Mouse (Mus musculus): ENCODE measurements around the gene Olfr605.
"Not testable (repeated sequence)": the region's sequence is repeated elsewhere in the genome, so short reads cannot be mapped to it uniquely, and the experiment has no call there.

The Olfr605 gene

DNA sequence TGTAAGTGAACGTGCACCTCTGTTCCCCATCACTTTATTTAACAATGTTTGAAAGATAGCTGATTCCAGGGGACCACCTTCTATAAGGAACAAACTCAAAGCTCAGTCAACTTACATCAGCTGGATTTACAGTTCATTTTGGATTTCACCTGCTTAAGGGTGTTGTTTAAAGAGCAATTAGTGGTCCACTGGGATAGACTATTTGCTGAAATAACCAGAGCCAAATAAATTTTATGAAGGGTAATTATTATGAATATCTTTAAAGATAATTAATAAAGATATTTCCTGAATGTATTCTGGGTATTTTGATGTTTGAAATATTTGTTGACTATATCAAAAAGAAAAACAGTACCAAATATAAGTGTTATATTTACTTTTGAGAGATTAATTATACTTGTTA is at the start of gene Olfr605:
Gene Olfr605 (minus strand): TSS at position 101 of the 400 bp plus-strand sequence.
- in situ Hi-C loops (cut with MboI; ENCODE audit: low pct_unique_long_range_greater_than_20kb in 1 of 2, low sequenced_read_pairs in 2 of 2, unreplicated experiment in 1 of 2) = no loop called here

DNA sequence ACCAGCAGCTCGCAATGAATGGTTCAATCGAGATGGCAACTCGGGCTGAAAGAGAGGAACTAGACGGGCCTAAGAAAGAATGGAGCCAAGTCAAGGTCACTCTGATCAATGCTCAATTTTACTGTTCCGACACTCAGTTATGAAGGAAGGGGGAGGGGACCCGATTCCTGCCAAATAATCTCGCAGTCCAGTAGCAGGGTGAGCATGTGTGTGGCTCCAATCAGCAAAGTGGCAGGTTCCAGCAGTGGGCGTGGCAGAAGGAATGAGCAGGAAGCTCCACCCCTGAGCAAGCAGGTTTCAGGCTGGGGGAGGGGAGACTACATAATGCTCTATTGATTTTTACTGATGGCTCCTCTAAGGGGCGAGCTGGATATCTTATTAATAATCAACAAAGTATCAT is 31.9 kb upstream of the Olfr605 start:
- in situ Hi-C loops (cut with MboI; ENCODE audit: low pct_unique_long_range_greater_than_20kb in 1 of 2, low sequenced_read_pairs in 2 of 2, unreplicated experiment in 1 of 2) = not testable (repeated sequence)

DNA sequence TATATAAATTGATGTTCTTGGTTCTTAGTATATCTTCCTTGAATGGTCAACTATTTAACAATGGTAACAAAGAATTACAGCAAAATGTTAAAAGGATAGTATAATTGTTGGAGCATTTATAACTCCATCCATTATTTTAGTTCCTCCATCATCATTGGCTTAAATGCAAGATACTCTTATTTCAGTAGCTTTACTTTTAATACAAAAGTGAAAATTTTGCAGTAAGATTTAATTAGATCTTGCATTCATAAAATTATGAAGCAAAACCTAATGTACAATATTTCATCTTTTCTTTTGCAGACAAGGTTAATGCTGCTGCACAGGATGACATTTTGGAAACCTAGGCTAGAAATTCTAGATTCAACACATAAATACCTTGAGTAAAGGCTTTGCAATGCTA is 24.3 kb upstream of the Olfr605 start, which contains the start of gene Olfr608:
Gene Olfr608 (plus strand): TSS at position 301 of the 400 bp plus-strand sequence.
- in situ Hi-C loops (cut with MboI; ENCODE audit: low pct_unique_long_range_greater_than_20kb in 1 of 2, low sequenced_read_pairs in 2 of 2, unreplicated experiment in 1 of 2) = no loop called here

DNA sequence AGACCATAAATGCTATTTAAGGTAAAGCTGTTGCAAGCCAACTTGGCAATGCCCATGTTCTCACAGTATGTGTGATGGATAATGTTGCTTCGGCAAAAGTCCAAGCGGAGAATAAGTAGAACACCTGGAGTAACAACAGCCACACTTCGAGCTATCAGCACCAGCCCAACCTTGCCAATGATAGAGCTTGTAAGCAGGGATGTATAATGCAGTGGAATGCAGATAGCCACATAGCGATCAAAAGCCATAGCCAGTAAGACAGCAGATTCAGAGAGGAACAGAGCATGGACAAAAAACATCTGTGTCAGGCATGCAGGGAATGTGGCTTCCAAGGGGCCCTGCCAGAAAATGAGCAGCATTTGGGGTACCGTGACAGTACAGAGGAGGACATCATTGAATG is 15.4 kb upstream of the Olfr605 start:
- in situ Hi-C loops (cut with MboI; ENCODE audit: low pct_unique_long_range_greater_than_20kb in 1 of 2, low sequenced_read_pairs in 2 of 2, unreplicated experiment in 1 of 2) = no loop called here

DNA sequence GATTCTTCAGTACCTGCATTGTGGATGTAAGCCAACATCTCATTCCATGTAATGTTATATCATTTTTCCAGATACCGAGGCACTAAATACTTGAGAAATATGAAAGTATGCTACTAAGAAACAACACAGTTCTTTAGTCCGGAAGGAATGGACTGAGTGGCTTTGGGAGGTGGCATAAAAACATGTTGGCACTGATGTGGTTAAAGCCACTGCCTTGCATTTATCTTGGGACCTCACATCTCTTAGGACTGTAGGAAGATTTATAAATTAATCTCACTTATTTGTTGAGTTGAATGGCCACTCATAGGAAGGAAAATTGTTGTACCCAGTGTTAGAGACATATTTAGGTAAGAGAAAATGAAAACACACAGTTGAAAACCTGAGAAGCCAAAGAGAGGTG is 3.5 kb upstream of the Olfr605 start, which contains the start of gene Olfr606:
Gene Olfr606 (plus strand): TSS at position 301 of the 400 bp plus-strand sequence.
- in situ Hi-C loops (cut with MboI; ENCODE audit: low pct_unique_long_range_greater_than_20kb in 1 of 2, low sequenced_read_pairs in 2 of 2, unreplicated experiment in 1 of 2) = no loop called here

DNA sequence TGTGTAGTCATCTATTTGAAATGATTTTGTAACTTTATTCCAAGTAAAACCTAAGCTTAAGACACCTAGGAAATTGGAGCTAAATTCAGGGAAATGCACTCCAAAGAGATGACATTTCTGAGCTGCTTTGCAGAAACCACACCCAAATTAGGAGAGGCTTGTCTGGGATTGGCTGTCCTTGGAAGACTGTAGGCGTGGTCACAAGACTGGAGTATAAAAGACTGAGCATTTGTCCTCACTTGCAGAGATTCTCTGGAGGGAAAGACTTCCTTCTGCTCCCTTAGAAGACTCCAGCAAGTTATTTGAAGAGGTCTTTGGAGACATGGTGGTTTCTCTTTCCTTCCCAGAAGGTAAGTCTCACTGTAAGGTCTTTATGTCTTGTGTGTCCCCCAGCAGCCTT is 30.5 kb downstream of the Olfr605 start, which contains the start of gene Usp17lc:
Gene Usp17lc (plus strand): TSS at position 301 of the 400 bp plus-strand sequence.
- in situ Hi-C loops (cut with MboI; ENCODE audit: low pct_unique_long_range_greater_than_20kb in 1 of 2, low sequenced_read_pairs in 2 of 2, unreplicated experiment in 1 of 2) = not testable (repeated sequence)

DNA sequence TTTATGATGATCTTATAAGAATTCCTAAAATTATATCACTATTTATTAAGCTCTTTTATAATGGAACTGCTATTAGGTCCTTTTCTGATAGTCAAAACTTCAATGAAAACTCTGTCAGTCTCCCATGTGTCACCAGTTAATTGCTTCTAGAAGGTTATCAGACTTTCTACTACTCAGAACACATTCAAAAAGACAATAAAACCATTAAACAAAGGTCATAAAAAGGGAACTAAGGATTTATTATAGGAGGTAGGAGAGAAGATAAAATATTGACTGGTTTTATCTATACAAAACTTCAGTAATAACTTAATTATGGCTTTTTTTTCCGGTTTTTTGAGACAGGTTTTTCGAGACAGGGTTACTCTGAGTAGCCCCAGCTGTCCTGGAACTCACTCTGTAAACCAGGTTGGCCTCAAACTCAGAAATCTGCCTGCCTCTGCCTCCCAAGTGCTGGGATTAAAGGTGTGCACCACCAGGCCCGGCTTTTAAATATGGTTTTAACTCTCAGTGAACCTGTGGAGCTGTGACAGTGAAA is 38.7 kb downstream of the Olfr605 start:
- in situ Hi-C loops (cut with MboI; ENCODE audit: low pct_unique_long_range_greater_than_20kb in 1 of 2, low sequenced_read_pairs in 2 of 2, unreplicated experiment in 1 of 2) = not testable (repeated sequence)

DNA sequence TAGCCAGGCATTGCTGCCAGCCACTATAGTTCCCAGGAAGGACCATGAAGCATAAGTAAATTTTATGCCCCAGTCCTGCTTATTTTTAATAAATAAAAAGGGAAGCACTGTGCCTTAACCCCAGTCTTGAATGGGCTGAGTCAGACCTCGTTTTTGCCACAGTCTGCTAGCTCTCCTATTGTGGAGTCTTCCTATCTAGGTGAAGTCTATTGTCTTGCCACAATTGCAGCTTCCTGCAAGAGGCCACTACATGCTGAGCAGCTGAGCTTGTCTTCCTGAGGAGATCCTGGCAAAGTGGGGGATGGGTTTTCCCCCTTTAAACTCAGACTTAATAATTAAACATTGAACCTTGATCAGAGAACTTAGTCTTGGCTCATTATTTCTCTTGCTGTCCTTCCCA is 46.3 kb downstream of the Olfr605 start:
- in situ Hi-C loops (cut with MboI; ENCODE audit: low pct_unique_long_range_greater_than_20kb in 1 of 2, low sequenced_read_pairs in 2 of 2, unreplicated experiment in 1 of 2) = no loop called here

DNA sequence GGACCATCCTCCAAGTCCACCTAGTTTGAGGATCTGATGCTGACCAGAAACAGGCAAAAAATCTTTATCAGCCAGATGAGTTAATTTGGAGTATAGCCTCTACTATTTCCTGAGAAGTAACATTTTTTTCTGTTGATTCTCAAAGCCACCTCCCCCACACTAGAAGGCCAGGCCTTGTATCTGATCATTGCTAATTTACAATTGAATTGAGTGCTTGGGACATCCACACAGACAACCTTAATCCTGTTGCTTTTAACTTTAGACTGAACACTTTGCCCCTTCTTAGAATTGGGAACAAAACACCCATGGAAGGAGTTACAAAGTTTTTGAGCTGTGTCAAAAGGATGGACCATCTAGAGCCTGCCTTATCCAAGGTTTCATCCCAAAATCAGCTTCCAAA is 47.5 kb downstream of the Olfr605 start:
- in situ Hi-C loops (cut with MboI; ENCODE audit: low pct_unique_long_range_greater_than_20kb in 1 of 2, low sequenced_read_pairs in 2 of 2, unreplicated experiment in 1 of 2) = no loop called here
